Mouse (Mus musculus): Measurements from ENCODE around the gene Cnn3. TPM values are rescaled to one million over a fixed set of nuclear protein-coding genes. Genes with fewer than 3 reads are reported as not detected.

The Cnn3 gene
- total RNA-seq, 1 experiment from 2014 or later: 267 TPM

- no peak for DNase-seq
Measured at GRCm38 (mm10) chr3:121448029-121448468, 21.8 kb downstream of the Cnn3 start.

GRCm38 (mm10) chr3:121448606-121449005 lies 22.3 kb downstream of the Cnn3 start:
- no peak for DNase-seq

- peak; percentile 55 for DNase-seq
Measured at GRCm38 (mm10) chr3:121449527-121449926, 23.2 kb downstream of the Cnn3 start.

GRCm38 (mm10) chr3:121451404-121451803 lies 25.1 kb downstream of the Cnn3 start:
- no peak for DNase-seq

- no peak for DNase-seq
Measured at GRCm38 (mm10) chr3:121458545-121459492, 32.5 kb downstream of the Cnn3 start.

GRCm38 (mm10) chr3:121460473-121461193 lies 34.3 kb downstream of the Cnn3 start:
- no peak for DNase-seq

GRCm38 (mm10) chr3:121461477-121461876 lies 35.2 kb downstream of the Cnn3 start:
- DNase-seq: no peak

GRCm38 (mm10) chr3:121462782-121463181 lies 36.5 kb downstream of the Cnn3 start:
- DNase-seq: no peak

GRCm38 (mm10) chr3:121464733-121465305 lies 38.5 kb downstream of the Cnn3 start:
- DNase-seq: no peak

GRCm38 (mm10) chr3:121465795-121466194 lies 39.5 kb downstream of the Cnn3 start:
- DNase-seq: no peak

- peak; percentile 30 for DNase-seq
Measured at GRCm38 (mm10) chr3:121467094-121467552, 40.8 kb downstream of the Cnn3 start.

GRCm38 (mm10) chr3:121468136-121468535 lies 41.8 kb downstream of the Cnn3 start:
- no peak for DNase-seq

- peak; percentile 36 for DNase-seq
Measured at GRCm38 (mm10) chr3:121469185-121469975, 43.1 kb downstream of the Cnn3 start.

- peak; percentile 26 for DNase-seq
Measured at GRCm38 (mm10) chr3:121471703-121472102, 45.4 kb downstream of the Cnn3 start.

- no peak for DNase-seq
Measured at GRCm38 (mm10) chr3:121474738-121475137, 48.4 kb downstream of the Cnn3 start.

- no peak for DNase-seq
Measured at GRCm38 (mm10) chr3:121480030-121480960, 54.0 kb downstream of the Cnn3 start.

GRCm38 (mm10) chr3:121480961-121481436 lies 54.7 kb downstream of the Cnn3 start:
- DNase-seq: no peak

- no peak for DNase-seq
Measured at GRCm38 (mm10) chr3:121481564-121481963, 55.3 kb downstream of the Cnn3 start.

- no peak for DNase-seq
Measured at GRCm38 (mm10) chr3:121483266-121484161, 57.2 kb downstream of the Cnn3 start.
